Mouse (Mus musculus) testis, postnatal 14 days (tissue): ENCODE data around the gene Rnf115.
"Not testable (repeated sequence)": the region's sequence is repeated elsewhere in the genome, so short reads cannot be mapped to it uniquely, and the experiment has no call there.

Experiments used
- DNase-seq: peaks from one replicate; pipeline ENCODE4 v3.0.0; 2021; ENCODE audit warnings: low spot score

The Rnf115 gene

GRCm38 (mm10) chr3:96707903-96708683 is 19.4 kb upstream of the Rnf115 start, which contains the start of gene Nudt17:
Gene Nudt17 (minus strand): TSS chr3:96708562.
- peak; percentile 77 for DNase-seq

GRCm38 (mm10) chr3:96708684-96709064 is 18.8 kb upstream of the Rnf115 start:
- DNase-seq, result no peak

- DNase-seq, result no peak
Observed at GRCm38 (mm10) chr3:96714286-96714685, 13.2 kb upstream of the Rnf115 start.

GRCm38 (mm10) chr3:96715854-96716253 is 11.6 kb upstream of the Rnf115 start:
- DNase-seq, result no peak

GRCm38 (mm10) chr3:96719173-96719572 is 8.3 kb upstream of the Rnf115 start:
- DNase-seq, result no peak

GRCm38 (mm10) chr3:96727828-96728633 is 567 bp downstream of the Rnf115 start:
- DNase-seq, result no peak

- DNase-seq, result no peak
Observed at GRCm38 (mm10) chr3:96728634-96729402, 1.4 kb downstream of the Rnf115 start.

- DNase-seq, result no peak
Observed at GRCm38 (mm10) chr3:96729403-96729784, 1.9 kb downstream of the Rnf115 start.

- DNase-seq, result no peak
Observed at GRCm38 (mm10) chr3:96730785-96731184, 3.3 kb downstream of the Rnf115 start.

GRCm38 (mm10) chr3:96733984-96734383 is 6.5 kb downstream of the Rnf115 start:
- DNase-seq, result no peak

- no peak for DNase-seq
Observed at GRCm38 (mm10) chr3:96735200-96735599, 7.7 kb downstream of the Rnf115 start.

GRCm38 (mm10) chr3:96737013-96737740 is 9.7 kb downstream of the Rnf115 start:
- no peak for DNase-seq

- no peak for DNase-seq
Observed at GRCm38 (mm10) chr3:96737995-96738394, 10.5 kb downstream of the Rnf115 start.

- DNase-seq, result not testable (repeated sequence)
Observed at GRCm38 (mm10) chr3:96740279-96740678, 12.8 kb downstream of the Rnf115 start.

- no peak for DNase-seq
Observed at GRCm38 (mm10) chr3:96744348-96744747, 16.9 kb downstream of the Rnf115 start.

- no peak for DNase-seq
Observed at GRCm38 (mm10) chr3:96746829-96747228, 19.4 kb downstream of the Rnf115 start.

- no peak for DNase-seq
Observed at GRCm38 (mm10) chr3:96755935-96756334, 28.5 kb downstream of the Rnf115 start.

- DNase-seq, result no peak
Observed at GRCm38 (mm10) chr3:96757691-96758090, 30.2 kb downstream of the Rnf115 start.

- no peak for DNase-seq
Observed at GRCm38 (mm10) chr3:96759695-96760094, 32.2 kb downstream of the Rnf115 start.

GRCm38 (mm10) chr3:96764528-96764927 is 37.1 kb downstream of the Rnf115 start:
- no peak for DNase-seq

GRCm38 (mm10) chr3:96769971-96770370 is 42.5 kb downstream of the Rnf115 start:
- DNase-seq, result no peak

- DNase-seq, result no peak
Observed at GRCm38 (mm10) chr3:96772949-96773348, 45.5 kb downstream of the Rnf115 start.
